In genomic region chr6:121260548-121260947, GRCm38 (mm10) we compare ENCODE assay signal across 8 mouse cellular contexts. TPM values are rescaled to one million over a fixed set of nuclear protein-coding genes. Genes with fewer than 3 reads are reported as not detected.
DNase-seq lines count a peak whose midpoint lies in the region; ATAC-seq lines count a peak whose summit lies in the region.
"Had no signal": no experiment of that assay in that cellular context is flagged by ENCODE, and none has a peak within 500 bp of the region (broad histone marks: within the 10 kb centered on the region; RNA-seq: fewer than 3 reads in every experiment).

No protein-coding gene starts in this region.

- H3K4me3 ChIP-seq in forebrain, embryonic 14.5 days (ENCODE audit: low read depth, low read length) = no peak overlapping the region
- H3K4me3 ChIP-seq: liver, embryonic 15.5 days had no signal

- no peaks in the 10 kb centered on the region for H3K36me3 ChIP-seq in forebrain, embryonic 14.5 days (ENCODE audit: control insufficient read depth, insufficient read depth, low read length)

- peak; percentile 90 for ATAC-seq in CD4-positive, CD25-positive, alpha-beta regulatory T cell, adult 4 months
- no peak for ATAC-seq in forebrain, embryonic 14.5 days

- no peak overlapping the region for H3K4me2 ChIP-seq in forebrain, embryonic 14.5 days (ENCODE audit: low read length)
- H3K4me2 ChIP-seq: liver, embryonic 15.5 days had no signal

- no peak overlapping the region for H3K9ac ChIP-seq in forebrain, embryonic 14.5 days (ENCODE audit: low read length)
- H3K9ac ChIP-seq: liver, embryonic 15.5 days had no signal

- peak; percentile 76 for DNase-seq in 416B (ENCODE audit: low read depth)
- peak; percentile 83 for DNase-seq in brain, adult 2 months (ENCODE audit: low read depth, low spot score)
- peak; percentile 76 for DNase-seq in forebrain, embryonic 14.5 days (ENCODE audit: low spot score)
- DNase-seq in kidney, postnatal 10 days = peak; percentile 84
- peak; percentile 64 to 71 for DNase-seq in lung, adult 18-20 months
- DNase-seq in right cerebral cortex, postnatal 14 days = peak; percentile 84

- peaks cover 3% of the 10 kb centered on the region; the same call in 1 of the 2 replicates for H3K9me3 ChIP-seq in forebrain, embryonic 14.5 days (replicated peaks; ENCODE audit: control insufficient read depth, low read length)
- H3K9me3 ChIP-seq: liver, embryonic 15.5 days had no signal

- H3K27ac ChIP-seq in forebrain, embryonic 14.5 days (ENCODE audit: low read depth, low read length) = no peak overlapping the region
- H3K27ac ChIP-seq: liver, embryonic 15.5 days had no signal

- H3K27me3 ChIP-seq in forebrain, embryonic 14.5 days (replicated peaks; ENCODE audit: control insufficient read depth, insufficient read depth, low read length) = no peaks in the 10 kb centered on the region
- H3K27me3 ChIP-seq: liver, embryonic 15.5 days had no signal

- H3K4me1 ChIP-seq in forebrain, embryonic 14.5 days (ENCODE audit: control insufficient read depth, insufficient read depth, low read length) = no peaks in the 10 kb centered on the region
- H3K4me1 ChIP-seq: liver, embryonic 15.5 days had no signal

- 34% methylated on average over 9 of the region's 9 CpGs for WGBS in forebrain, embryonic 14.5 days

RNA-seq across cellular contexts. Expression of gene Usp18, which starts 14.8 kb away (rescaled TPM):
- polyA plus RNA-seq in CD4-positive, CD25-positive, alpha-beta regulatory T cell, adult 4 months (2017; shearing (Covaris generic)) = 100 to 1,000 TPM; 123 to 154 TPM
- 0.76 and 1.1 TPM in 2 replicates for polyA plus RNA-seq in forebrain, embryonic 14.5 days (2014; fragmentation: Nextera tagmentation; extraction: Ambion mirVana)

RNA-seq across cellular contexts. Expression of gene Slc6a13, which starts 39.5 kb away (rescaled TPM):
- polyA plus RNA-seq in CD4-positive, CD25-positive, alpha-beta regulatory T cell, adult 4 months (2017; shearing (Covaris generic)) = under 1 TPM in 1 of 2 experiments, not detected in 1; 0.27 TPM
- polyA plus RNA-seq in forebrain, embryonic 14.5 days (2014; fragmentation: Nextera tagmentation; extraction: Ambion mirVana) = 20.3 and 30.9 TPM in 2 replicates

RNA-seq across cellular contexts. Expression of gene Tuba8, which starts 50.1 kb away (rescaled TPM):
- polyA plus RNA-seq in CD4-positive, CD25-positive, alpha-beta regulatory T cell, adult 4 months (2017; shearing (Covaris generic)) = 1 to 10 TPM in 1 of 2 experiments, under 1 TPM in 1; 0.34 to 1.2 TPM
- 0.22 and 0.33 TPM in 2 replicates for polyA plus RNA-seq in forebrain, embryonic 14.5 days (2014; fragmentation: Nextera tagmentation; extraction: Ambion mirVana)

Comparison
In these comparisons a context has a peak if more than half of its experiments do, and no peak if none do; other contexts are left out.
1. RNA of gene Usp18, which starts 14.8 kb away (polyA plus RNA-seq): 123 to 154 TPM in CD4-positive, CD25-positive, alpha-beta regulatory T cell, adult 4 months; 0.76 to 1.1 TPM in forebrain, embryonic 14.5 days; every median in the first group is over 10 times any median in the second.
2. RNA of gene Slc6a13, which starts 39.5 kb away (polyA plus RNA-seq): 20.3 to 30.9 TPM in forebrain, embryonic 14.5 days; 0.27 TPM in CD4-positive, CD25-positive, alpha-beta regulatory T cell, adult 4 months; every median in the first group is over 10 times any median in the second.
3. Peak in every context shown above with its lines, with median percentiles within 50 percentile points of each other: DNase-seq.